Mouse (Mus musculus): ENCODE measurements around the gene Zbtb21. TPM values are rescaled to one million over a fixed set of nuclear protein-coding genes. Genes with fewer than 3 reads are reported as not detected.

Gene Zbtb21
- 22.1 and 25.3 TPM in 2 replicates for polyA plus RNA-seq (2012; ENCODE audit: low replicate concordance)

DNA sequence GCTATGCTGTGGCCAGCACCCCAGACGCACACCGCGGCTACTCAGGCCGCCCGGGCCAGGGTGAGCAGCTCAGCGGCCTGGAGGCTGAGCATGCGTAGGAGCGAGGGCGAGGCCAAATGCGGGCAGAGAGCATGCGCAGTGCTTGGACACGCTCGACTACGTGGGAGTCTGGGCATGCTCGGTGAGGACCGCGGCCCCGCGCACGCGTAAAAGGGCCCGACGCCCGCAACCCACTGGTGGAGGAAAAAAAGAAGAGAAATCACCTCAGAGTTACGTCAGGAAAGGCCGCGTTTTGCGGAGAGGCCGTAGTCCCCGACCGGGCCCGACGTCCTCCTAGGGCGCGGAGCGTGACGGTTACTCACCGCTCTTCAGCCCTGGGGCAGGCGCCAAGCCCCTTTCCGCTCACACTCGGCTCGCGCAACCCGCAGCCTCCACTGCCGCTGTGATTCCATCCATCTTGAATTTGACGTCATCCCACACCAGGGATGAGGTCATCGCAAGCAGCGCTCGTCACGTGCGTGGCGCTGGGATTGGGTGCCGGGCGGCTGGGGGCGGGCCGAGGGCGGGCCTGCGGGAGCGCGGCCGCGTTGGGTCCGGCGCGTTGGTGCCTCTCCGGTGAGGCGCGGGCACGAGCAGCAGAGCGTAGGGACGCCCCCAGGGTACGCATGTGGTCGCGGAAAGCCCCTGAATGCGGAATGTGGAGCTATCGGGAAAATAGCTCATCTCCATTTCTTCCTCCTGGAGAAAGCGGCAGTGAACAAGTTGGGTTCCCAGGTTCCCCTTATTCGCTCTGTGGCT lies at the start of gene Zbtb21, which contains the start of gene C2cd2:
Gene Zbtb21 (minus strand): TSS at position 472 of the 798 bp plus-strand sequence.
Gene C2cd2 (minus strand): TSS at position 448 of the 798 bp plus-strand sequence.

DNA sequence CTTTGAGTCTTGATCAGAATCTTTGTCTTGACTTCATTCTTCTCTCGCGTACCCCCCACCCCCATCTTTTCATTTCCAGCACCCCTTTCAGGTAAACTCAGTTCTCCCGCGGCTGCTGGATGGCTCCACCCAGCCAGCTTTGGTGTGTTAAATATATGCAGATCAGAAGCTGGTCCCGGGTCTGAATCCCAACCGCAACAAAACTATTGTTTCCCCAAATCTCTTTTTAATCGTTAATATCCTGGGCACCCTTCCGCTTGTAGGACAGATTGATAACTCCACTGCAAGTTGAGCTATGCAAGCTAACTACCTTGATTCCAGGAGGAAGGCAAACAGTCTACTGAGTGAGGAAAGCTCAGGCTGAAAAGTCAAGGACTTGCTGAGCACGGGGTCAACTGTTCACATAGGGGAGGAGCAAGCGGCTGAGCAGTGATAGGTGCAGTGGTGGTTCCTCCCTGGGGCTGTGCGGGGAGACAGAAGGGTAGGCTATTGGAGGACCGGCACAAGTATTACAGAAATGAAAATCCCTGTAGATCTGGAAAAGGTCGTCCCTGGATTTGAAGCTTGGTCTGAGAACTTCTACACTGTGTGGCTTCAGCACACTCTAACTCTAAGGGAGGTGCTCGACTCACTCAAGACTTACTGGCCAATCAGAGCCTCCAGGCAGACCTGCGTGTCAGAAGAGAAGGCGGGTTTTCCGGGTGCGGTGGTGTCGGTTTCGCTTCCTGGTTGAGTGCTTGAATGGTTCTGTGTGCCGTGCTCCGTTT lies 34.4 kb upstream of the Zbtb21 start, which contains the start of gene B230307C23Rik:
Gene B230307C23Rik (plus strand): TSS at position 700 of the 767 bp plus-strand sequence.

Other genes starting within 250 kb of the Zbtb21 start
- not detected in 2 replicates for gene Ripk4, start 198.8 kb downstream of the Zbtb21 start, polyA plus RNA-seq (2012; ENCODE audit: low replicate concordance)
- gene Prdm15, start 110.8 kb downstream of the Zbtb21 start, polyA plus RNA-seq (2012; ENCODE audit: low replicate concordance): 0.73 and 2.9 TPM in 2 replicates
- gene C2cd2, start within 50 bp of the Zbtb21 start, polyA plus RNA-seq (2012; ENCODE audit: low replicate concordance): 21.7 and 31.6 TPM in 2 replicates
- 1.6 TPM in 1 of 2 replicates, not detected in the other for gene B230307C23Rik, start 34.7 kb upstream of the Zbtb21 start, polyA plus RNA-seq (2012; ENCODE audit: low replicate concordance)
- 0.18 and 1.4 TPM in 2 replicates for gene A630089N07Rik, start 119.8 kb upstream of the Zbtb21 start, polyA plus RNA-seq (2012; ENCODE audit: low replicate concordance)

All from leukemia stem cell, adult 10-12 weeks (primary cell).